Mouse (Mus musculus) thymus, postnatal 14 days (tissue): ENCODE data around the gene Gse1.
"Not testable (repeated sequence)": the region's sequence is repeated elsewhere in the genome, so short reads cannot be mapped to it uniquely, and the experiment has no call there.

Experiments
- DNase-seq: peaks from one replicate; pipeline ENCODE4 v3.0.0; 2021

Gene Gse1

DNA sequence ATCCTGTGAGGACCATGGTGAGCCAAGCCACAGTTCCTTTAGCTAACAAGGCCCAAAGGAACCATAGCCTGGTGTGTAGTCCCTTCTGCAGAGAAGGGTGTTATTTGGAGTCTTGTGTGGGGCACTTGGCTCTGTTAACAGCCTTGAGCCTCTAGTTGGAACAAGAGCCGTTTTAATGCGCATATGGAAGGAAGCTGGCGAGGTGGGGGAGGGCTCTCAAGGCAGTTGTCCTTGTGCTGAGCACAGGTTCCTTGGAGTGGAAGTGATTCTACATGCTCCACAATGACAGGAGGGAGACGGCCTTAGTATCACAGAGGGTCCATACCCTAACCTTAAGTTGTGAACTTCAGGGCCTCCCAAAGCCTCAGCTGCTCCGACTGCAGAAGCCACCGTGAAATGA is 129.2 kb downstream of the Gse1 start:
- no peak for DNase-seq

DNA sequence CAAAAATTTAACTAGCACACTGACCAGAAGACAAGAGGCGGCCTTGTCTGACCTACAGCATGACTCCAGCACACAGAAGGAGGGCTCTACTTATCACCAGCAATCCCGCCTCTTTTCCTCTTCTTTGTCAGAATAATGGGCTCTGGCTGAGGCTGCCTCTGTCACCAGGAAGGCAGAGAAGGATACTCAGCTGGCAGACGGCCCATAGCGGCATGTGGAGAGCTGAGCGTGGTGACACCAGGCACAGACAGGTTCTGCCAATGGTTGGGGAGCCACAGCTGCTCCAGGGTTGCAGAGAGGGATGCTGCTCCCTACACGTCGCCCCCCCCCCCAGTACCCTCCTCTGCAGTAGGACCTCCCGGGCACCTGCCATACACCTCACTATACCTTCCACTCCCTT is 133.0 kb downstream of the Gse1 start:
- no peak for DNase-seq

DNA sequence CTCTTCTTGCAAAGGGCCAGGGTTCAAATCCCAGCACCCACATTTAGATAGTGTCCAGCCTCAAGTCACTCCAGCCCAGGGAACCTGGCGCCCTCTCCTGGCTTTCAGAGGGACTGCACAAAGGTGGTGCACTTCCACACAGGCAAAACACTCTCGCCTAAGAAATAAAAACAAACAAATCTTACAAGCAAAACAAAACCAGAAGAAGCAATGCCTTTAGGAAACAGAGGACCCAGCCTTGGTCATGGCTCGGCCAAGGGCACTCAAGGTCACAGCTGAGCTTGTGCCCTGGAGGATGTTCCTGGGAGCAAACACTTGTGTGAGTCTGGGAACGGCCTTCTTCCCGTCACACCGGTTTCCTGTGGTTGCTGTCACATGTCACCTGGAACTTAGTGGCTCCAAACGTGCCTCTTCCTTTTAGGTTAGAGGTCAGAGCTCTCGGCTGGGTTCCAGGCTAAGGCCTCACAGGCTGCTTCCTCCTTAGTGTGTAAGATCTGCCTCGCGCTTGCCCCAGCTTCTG is 135.4 kb downstream of the Gse1 start:
- peak; percentile 56 for DNase-seq

DNA sequence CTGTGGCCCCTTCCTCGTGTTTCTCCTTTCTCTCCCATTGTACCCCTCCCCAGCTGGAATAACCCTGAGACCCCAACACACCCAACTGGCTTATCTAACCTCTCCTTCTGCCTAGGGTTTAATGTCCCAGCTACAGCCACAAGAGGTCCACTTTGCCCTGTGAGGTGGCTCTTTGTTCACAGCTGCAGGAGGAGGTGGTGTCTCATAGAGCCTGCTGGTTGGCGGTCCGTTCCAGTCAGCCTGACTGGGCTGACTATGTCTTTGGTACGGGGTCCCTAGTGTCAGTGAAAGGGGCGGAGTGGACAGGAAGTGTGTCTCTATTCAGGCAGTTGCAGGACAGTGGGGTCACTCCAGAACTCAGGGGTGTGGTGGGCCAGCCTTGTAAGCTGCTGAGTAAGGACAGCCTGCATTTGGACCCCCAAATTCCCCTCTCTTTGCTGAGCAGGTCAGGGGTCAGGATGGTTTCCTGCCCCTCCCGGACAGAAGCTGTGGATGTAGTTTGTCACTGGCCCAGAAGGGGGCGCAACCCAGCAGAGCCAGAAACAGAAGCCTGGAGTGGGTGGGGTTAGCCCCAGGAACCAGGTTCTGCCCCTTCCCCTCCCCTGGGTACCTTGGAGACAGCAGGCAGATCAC is 136.0 kb downstream of the Gse1 start:
- peak; percentile 74 for DNase-seq

DNA sequence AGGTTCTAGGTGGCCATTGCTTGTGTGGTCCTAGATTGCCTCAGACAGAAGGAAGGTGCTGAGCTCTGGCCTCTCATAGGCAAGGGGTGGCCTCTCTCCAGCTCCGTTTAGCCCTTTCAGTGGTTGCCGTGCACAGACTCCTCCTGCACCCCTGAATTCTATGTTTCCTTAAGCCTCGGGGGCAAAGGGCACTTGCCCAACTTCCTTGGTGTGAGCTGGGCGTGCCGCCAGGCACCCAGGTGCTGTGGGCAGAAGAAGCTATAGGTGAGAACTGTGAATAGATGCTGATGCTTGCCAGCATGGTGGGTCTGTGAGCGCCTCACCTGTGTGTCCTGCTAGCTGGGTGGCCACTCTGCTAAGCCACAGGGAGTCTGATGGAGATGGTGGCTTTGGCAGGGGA is 138.6 kb downstream of the Gse1 start:
- DNase-seq: no peak

DNA sequence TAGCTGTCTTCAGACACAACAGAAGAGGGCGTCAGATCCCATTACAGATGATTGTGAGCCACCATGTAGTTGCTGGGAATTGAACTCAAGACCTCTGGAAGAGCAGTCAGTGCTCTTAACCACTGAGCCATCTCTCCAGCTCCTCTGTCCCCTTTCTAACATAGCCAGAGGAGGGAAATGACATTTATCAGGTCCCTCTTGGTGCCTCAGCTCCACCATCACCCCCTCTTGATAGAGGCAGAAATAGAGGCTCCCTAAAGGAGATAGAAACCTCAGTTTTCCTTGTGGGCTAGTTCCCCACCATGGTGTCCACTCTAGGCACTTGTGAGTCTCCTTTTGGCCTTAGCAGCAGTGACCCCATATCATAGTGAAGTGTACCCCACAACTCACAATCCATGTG is 139.9 kb downstream of the Gse1 start:
- DNase-seq: not testable (repeated sequence)

DNA sequence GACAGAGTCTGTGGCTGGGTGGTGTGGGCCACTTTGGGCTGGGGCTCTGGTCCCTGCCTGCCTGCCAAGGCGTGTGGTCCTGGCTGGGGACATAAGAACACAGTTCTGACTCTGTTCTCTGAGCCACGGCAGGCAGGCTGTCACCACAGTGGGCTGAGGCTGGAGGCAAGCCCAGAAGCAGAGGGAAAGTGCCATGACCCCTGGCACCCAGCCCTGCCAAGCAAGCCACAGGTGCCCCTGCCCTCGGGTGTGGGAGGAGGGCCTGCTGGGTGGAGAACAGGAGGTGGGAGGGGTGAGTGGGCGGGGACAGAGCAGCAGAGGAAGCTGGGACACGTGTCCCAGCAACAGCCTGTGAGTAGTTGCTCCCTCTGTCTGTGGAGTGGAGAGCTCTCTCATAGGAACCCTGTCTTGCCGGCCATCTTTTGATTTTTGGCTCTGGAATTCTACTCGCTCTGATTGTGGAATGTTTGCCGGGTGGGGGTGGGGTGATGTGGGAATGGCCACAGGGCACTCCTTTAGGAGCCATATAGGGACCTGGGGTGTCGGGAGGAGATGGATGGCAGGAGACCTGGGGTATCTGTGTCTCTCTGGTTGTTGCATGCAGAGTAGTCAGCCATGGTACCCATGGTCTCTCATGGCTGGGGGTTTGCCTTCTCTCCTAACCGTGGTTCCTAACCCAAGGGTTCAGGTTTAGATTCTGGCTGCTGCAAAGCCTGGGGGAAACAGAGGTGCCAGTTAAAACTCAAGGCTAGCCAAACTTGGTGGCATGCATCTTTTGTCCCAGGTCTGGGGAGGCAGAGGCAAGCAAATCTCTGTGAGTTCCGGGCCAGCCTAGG is 140.8 kb downstream of the Gse1 start:
- peak; percentile 95 for DNase-seq

DNA sequence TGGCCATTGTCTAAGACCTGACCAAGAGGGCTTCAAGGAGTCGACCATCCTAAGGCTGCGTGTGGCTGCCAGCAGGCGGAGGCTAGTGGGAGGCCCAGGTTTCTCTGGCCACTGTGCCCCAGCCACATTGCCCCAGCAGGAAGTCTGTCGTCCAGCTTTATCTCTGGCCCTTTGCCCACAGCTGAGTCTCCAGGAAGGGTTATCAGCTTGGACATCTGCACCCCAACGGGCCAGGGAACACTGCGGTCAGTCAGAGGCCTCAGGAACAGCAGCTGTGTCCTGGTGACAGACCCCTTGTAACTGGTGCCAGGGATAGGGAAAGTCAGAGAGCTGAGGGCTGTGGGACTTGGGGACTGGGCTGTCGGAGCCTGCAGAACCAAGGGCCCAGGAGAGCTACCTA is 141.7 kb downstream of the Gse1 start:
- no peak for DNase-seq

DNA sequence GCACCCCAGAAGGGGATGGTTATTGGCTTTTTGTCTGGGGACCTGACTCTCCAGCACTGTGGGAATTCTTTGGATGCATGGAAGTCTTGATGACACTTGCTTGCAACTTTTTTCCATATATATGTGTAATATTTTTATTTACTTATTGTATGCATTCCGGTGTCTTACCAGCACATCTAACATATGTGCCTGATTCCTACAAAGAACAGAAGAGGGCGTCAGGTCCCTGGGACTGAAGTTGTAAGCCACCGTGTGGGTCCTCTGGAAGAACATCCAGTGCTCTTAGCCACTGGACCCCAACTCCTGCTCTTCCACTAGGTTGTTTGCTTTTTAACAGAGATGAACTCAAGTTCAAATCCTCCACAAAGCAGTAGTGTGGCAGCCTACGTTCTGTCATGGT is 142.2 kb downstream of the Gse1 start:
- no peak for DNase-seq

DNA sequence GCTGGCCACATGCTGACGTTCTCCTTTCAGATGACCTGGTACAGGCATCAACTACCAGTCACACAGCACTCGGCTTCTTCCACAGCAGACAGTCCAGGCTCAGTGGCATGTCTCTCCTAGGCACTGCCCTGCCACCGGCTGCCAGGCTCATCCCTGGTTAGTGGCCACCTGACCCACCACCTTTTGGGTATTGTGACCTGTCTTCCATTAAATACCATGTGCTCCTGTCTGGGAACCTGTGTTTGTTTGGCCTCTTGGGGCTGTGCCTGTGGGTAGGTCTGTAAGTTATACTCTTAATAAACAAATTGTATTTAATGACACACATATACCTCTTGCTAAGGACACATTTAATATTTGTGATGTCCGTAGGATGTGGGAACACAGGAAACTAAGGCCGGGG is 142.9 kb downstream of the Gse1 start:
- no peak for DNase-seq

DNA sequence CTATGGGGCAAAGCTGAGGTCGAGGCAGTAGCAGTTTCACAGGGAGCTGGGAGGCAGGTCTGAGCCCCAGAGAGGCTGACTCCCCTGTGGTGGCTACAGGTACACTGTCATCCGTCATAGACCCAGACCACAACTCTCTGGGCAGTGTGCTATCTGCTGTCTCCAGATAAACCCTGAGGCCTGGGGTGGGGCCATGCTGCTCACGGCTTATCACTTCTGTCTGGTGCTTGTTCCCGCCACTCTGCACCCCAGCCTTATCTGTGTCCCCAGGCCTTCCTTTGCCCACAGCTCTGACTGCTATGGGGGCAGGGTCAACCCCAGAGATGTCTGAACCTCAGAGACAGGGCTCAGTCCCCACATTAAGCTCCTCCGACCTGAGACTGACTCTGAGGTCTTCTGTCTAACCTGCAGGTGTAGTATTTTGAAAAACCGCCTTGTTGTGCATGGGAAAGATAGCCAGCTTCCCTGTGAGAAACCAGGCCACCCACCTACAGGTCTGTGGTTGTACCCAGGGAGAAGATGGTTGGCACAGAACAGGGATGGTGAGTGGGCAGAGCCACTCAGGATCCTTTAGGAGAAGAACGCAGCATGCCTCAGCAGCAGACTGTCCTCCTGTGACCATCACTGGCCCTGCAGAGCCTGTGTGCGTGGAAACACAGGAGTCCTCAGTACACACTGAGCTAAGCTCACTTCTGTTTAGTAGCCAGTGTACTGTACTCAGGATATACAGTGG is 143.6 kb downstream of the Gse1 start:
- no peak for DNase-seq

DNA sequence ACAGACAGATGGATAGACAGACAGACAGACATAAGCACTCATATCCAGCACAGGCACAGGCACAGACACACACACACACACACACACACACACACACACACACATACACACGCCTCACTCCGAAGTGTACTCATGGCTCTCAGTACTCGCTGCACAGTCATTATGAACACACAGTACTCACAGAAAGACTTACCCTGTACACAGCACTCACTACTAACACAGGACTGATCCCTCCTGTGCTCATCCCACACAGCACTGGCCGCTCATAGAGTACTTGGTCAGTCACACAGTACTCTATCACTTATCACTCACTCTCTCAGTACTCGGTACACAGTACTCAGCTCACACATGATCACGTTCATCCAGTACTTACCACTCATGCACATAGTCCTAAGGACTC is 144.4 kb downstream of the Gse1 start:
- DNase-seq: no peak

DNA sequence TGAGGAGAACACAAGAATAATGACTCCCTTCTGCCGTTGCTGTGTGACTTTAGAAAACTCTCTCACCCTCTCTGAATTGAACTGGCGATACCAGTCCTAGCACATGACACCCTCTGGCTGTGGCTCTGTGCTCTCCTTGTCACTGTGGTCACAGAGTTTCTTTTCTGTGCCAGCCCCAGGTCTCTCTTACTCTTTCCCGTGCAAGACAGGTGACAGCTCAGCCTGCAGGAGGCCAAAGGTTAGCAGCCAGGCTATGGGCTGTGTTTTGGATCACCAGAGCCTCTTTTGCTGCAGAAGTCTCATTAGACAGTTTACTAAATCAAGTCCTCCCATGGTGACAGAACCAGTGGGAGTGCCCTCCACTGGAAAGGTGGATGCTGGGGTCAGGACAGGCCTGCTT is 145.4 kb downstream of the Gse1 start:
- no peak for DNase-seq

DNA sequence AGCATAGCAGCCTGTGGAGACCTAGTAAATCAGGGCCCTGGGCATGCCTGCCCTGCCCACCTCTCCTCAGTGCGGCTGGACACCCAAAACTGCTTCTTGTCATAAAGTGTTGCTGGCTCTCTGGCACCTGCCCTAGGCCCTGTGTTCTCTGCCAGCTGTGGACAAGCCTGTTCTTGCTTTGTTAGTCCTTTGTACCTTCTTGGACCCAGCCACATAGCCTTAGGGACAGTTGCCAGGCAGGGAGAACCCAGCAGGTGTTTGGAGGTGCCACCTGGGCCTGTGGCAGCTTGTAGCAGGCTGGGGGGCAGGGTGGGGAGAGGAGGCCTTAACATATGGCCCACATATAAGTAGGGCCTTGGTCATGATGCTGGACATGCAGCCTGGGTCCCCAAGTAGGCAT is 145.8 kb downstream of the Gse1 start:
- DNase-seq: no peak

DNA sequence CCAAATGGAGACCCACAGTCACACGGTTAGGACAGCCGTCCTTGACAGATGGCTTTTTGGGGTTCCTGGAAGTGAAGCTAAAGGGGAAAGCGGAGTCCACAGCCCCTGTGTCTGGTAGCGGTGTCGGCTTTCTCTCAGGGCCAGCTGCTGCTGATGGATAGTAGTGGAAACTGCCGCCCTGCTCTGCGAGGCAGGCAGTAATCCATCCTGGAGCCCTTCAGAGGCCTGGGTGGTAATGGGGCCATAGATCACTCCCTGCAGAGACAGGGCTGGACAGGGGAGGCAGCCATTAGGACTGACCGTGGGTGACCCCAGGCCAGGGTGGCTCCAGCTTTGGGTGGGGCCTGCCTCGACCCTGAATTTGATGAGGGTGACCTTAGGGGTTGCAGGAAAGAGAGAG is 146.3 kb downstream of the Gse1 start:
- DNase-seq: no peak

DNA sequence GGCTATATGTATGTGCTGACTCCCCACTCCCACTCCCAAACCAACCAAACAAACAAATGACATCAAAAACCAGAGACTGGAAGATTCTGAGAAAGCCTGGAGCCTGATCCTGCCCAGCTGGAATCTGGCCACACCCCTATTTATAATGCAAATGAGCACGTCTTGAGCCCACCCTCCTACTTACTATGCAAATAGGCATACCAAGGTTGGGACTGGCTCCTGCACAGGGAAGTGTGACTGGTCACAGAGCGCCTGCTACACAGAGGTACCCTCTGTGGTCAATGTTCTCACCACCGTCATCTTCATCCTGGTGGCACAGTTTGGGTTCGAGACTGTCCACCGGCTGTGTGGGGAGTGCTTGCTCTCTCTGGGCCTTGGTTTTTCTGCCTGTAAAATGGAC is 146.9 kb downstream of the Gse1 start:
- DNase-seq: no peak

DNA sequence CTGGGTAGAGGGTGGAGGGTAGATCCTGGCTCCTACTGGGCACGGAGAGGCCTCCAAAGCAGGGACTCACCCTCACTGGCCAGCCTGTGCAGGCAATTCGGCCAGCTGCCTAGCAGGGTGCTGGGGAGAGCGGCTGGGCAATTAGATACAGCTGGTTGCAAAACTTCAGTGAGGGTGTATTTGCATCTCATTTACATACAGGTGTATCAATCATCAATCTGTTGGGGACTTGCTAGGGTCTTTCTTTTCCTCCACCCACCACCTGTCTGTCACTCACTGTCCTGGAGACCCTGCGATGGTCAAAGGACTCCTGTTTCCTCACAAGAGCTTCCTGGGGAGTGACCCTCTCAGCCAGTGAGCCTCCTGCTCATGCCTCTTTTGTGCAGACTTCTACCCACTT is 148.0 kb downstream of the Gse1 start:
- DNase-seq: no peak

DNA sequence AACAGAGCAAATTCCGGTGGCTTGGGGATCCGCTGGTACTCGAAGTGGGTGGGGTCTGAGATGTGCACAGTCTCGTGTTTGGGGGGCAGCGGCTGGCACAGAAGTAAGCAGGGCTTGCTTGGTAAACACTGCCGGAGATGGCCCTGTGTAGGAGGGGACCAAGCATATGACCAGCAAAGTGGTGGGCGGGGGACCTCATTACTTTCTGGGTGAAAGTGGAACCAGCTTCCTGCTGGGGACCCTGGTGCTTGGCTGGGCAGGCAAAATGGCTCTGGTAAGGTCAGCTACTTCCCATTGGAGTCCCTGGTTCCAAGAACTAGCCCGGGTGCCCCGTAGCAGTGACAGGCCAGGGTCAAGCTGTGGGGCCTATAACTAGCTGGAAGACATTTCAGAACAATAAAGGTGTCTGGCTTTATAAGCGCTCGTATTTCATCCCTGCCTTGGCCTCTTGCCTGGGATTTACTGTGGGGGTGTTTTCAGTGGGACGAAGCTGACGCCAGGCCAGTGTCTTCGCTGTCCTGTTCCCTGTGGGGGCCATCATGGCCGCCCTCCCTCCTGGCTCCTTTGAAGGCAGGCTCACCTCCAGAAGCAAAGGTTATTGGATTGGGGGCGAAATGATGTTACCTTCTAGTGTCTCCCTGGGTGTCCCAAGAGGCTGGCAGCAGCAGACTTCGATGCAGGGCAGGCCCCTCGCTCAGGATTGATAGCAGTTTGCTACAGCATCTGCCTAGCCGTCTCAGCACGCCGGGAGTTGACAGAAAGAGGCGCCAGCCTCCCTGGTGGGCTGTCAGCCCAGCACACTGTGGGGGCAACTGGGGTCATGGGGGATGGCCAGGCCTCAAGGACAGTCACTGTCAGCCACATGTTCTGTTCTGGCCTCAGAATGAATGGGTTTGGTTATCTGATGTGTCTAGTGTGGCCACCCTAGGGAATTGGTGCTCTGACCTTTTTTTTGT is 148.9 kb downstream of the Gse1 start:
- no peak for DNase-seq

DNA sequence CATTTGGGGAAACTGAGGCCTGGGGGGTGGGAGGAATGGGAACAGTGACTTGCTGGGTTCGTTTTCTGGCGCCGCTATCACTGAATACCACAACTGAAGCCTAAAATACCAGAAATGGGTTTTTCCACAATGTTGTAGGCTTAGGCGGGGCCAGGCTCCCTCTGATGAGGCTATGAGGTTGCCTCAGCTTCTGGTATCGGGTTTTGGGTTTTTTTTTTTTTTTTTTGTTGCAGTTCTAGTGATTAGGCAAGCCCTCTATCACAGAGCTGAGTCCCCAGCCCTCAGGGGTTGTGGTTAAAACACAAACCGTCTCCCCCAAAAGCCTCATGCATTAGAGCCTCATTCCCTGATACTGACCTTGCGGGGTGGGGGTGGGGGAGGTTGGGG is 149.5 kb downstream of the Gse1 start:
- DNase-seq: no peak

DNA sequence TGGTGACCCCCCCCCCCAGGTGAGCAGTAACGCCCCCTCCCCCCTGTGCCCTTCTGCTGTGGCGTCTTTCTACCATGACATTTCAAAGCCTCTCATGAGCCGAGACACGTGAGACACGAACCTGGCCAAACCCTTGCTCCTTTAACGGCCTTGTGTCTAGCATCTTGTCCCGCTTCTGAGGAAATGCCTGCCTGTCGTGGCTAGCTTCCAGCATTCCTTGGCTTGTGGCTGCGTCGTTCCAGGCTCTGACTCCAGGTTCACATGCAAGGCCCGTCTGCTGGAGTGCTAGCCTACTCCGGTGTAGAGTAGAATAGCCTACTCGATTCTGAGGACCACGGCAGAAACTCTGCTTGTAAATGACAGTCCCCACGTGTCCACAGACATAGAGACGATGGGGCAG is 150.1 kb downstream of the Gse1 start:
- no peak for DNase-seq

DNA sequence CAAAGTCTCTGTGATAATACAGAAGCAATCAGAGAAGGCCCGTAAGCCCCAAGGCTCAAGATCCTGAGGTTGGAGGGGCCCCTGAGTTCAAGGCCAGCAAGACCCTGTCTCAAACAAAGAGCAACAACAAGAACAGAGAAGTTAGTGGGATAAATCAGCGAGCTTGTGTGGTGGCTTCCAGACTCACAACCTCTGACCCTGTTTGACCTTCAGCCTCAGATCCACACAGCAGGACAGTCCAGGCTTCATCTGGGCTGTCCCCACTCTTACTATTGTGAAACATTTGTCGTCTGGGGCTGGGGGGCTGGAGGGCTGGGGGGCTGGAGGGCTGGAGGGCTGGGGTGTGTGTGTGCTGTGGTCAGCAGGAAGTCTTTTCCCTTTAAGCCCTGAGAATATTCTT is 150.8 kb downstream of the Gse1 start:
- no peak for DNase-seq

DNA sequence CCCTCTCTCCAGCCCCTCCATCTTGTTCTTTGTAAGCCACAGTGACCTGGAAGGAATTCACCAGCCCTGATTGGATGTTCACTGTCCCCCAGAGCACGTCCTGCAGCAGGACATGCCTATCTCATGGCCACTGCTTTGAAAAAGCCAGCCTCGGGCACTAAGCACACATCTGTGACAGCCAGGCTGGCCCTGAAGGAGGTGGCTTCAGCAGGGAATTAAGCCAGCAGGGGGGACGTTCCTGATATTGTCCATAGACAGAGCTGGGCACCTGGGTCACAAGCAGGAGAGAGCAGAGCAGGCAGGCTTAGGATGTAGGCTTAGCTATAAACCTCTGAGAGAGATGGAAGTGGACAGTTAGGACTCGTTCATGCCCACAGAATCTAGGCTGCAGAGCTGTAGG is 153.6 kb downstream of the Gse1 start:
- DNase-seq: no peak
